Mouse (Mus musculus): ENCODE results near the gene Vash2. TPM values are rescaled to one million over a fixed set of nuclear protein-coding genes. Genes with fewer than 3 reads are reported as not detected.

Gene Vash2
- polyA plus RNA-seq, 1 experiment = 0.22 TPM

DNA sequence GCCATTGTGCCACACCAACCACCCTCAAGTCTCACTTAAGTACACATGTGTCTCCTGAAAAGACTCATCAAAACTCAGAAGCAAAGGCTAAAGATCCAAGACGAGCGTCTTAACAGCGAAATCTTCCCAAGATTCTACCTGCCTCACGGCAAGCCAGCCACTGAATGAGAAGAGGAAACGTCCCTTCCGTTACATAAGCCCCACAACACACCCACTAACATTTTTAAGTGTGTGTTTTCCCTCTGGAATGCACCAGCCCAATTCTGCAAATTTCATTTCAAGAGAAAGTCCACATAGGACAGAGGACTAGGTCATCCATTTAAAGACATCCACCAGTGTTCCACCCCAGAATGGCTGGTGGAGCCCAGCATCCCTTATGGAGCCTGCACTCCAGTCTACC lies 68.3 kb downstream of the Vash2 start:
- DNase-seq = no peak
- no peaks in the 10 kb centered on the region for H3K27me3 ChIP-seq (replicated peaks; ENCODE audit: control insufficient read depth, insufficient read depth, low read length)
- no peak overlapping the region for H3K27ac ChIP-seq (ENCODE audit: insufficient read depth, low read depth, low read length)
- TF ChIP-seq CTCF (conservative IDR thresholded peaks at IDR 0.05; ENCODE audit: insufficient read depth, insufficient read length, low read depth, low read length) (no peak), POLR2A (IDR thresholded peaks at IDR 0.05; ENCODE audit: low read depth, low read length) (no peak)
- 66% methylated on average over 6 of the region's 6 CpGs for WGBS
- no peaks in the 10 kb centered on the region; the same call in 1 of the 2 replicates for H3K4me1 ChIP-seq (ENCODE audit: control insufficient read depth, insufficient read depth, low read length)
- peak overlapping the region; percentile 79 for H3K4me3 ChIP-seq (ENCODE audit: insufficient read depth, low read depth, low read length)
- no peaks in the 10 kb centered on the region for H3K36me3 ChIP-seq (ENCODE audit: control insufficient read depth, insufficient read depth, low read length)

DNA sequence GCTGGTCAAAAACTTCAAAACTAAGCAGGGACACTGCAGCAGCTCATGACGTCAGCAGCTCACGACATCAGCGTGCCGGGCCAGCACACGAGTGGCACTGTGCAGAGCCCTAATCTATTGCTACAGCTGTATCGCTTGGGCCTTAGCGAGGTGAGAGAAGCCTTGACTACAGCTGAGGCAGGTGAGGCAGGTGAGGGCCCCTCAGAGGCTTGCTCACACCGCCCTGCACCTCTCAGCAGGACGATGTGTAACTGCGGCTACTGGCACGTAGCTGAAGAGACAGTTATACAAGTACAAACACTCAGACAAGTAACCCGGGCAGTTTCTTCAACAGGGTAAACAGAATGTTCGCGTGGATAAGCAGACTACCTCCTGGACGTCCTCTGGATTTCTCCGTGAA lies 74.4 kb downstream of the Vash2 start:
- Histone ChIP-seq H3K27me3 (replicated peaks; ENCODE audit: control insufficient read depth, insufficient read depth, low read length) (no peaks in the 10 kb centered on the region), H3K27ac (ENCODE audit: insufficient read depth, low read depth, low read length) (no peak overlapping the region), H3K36me3 (ENCODE audit: control insufficient read depth, insufficient read depth, low read length) (no peaks in the 10 kb centered on the region), H3K4me3 (ENCODE audit: insufficient read depth, low read depth, low read length) (no peak overlapping the region), H3K4me1 (ENCODE audit: control insufficient read depth, insufficient read depth, low read length) (no peaks in the 10 kb centered on the region)
- DNase-seq = no peak
- WGBS = 85% methylated on average over 16 of the region's 16 CpGs
- TF ChIP-seq CTCF (conservative IDR thresholded peaks at IDR 0.05; ENCODE audit: insufficient read depth, insufficient read length, low read depth, low read length) (no peak), POLR2A (IDR thresholded peaks at IDR 0.05; ENCODE audit: low read depth, low read length) (no peak)

DNA sequence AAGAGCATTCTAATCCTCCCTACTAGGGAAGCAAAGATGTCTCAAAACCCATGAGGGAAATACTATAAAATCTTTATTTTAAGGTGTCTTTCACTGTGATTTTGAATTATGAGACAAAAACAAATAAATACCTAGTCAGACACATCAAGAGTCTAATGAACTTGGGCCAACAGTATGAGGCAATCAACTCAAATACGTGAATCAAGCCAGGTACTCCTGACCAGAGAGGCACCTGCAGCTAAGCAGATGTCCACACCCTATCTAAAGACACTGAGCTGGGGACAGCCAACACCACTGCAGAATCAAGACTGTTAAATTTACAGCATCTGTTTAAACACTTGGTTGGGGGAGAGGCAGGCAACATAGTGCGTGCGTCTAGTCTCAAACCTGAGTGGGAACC lies 75.0 kb downstream of the Vash2 start:
- TF ChIP-seq CTCF (conservative IDR thresholded peaks at IDR 0.05; ENCODE audit: insufficient read depth, insufficient read length, low read depth, low read length) (no peak), POLR2A (IDR thresholded peaks at IDR 0.05; ENCODE audit: low read depth, low read length) (no peak)
- no peak for DNase-seq
- WGBS = 96% methylated on average over 3 of the region's 3 CpGs
- Histone ChIP-seq H3K4me3 (ENCODE audit: insufficient read depth, low read depth, low read length) (no peak overlapping the region), H3K4me1 (ENCODE audit: control insufficient read depth, insufficient read depth, low read length) (no peaks in the 10 kb centered on the region), H3K36me3 (ENCODE audit: control insufficient read depth, insufficient read depth, low read length) (no peaks in the 10 kb centered on the region), H3K27ac (ENCODE audit: insufficient read depth, low read depth, low read length) (no peak overlapping the region), H3K27me3 (replicated peaks; ENCODE audit: control insufficient read depth, insufficient read depth, low read length) (no peaks in the 10 kb centered on the region)

DNA sequence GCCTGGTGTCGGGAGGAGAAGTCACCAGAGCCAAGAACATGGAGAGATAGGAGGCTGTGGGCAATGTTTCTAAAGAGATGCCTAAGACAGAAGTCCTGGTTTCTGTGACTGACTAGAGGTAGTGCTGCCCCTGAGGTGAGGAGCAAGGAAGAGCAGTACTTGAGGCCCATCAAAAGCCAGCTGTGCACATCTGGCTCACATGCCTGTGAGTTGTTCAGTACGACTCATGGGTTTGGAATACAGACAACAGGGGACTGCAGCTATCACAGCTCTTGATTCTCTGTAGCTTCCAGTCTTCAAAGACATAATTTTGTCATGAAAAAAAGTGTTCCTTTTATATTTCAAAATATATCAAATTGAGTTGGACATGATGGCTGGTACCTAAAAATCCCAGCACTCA lies 78.0 kb downstream of the Vash2 start:
- H3K36me3 ChIP-seq (ENCODE audit: control insufficient read depth, insufficient read depth, low read length) = no peaks in the 10 kb centered on the region
- H3K27me3 ChIP-seq (replicated peaks; ENCODE audit: control insufficient read depth, insufficient read depth, low read length) = no peaks in the 10 kb centered on the region
- TF ChIP-seq POLR2A (IDR thresholded peaks at IDR 0.05; ENCODE audit: low read depth, low read length) (no peak), CTCF (conservative IDR thresholded peaks at IDR 0.05; ENCODE audit: insufficient read depth, insufficient read length, low read depth, low read length) (no peak)
- H3K27ac ChIP-seq (ENCODE audit: insufficient read depth, low read depth, low read length) = no peak overlapping the region
- 82% methylated on average over 2 of the region's 2 CpGs for WGBS
- DNase-seq = no peak
- no peaks in the 10 kb centered on the region for H3K4me1 ChIP-seq (ENCODE audit: control insufficient read depth, insufficient read depth, low read length)
- no peak overlapping the region for H3K4me3 ChIP-seq (ENCODE audit: insufficient read depth, low read depth, low read length)

DNA sequence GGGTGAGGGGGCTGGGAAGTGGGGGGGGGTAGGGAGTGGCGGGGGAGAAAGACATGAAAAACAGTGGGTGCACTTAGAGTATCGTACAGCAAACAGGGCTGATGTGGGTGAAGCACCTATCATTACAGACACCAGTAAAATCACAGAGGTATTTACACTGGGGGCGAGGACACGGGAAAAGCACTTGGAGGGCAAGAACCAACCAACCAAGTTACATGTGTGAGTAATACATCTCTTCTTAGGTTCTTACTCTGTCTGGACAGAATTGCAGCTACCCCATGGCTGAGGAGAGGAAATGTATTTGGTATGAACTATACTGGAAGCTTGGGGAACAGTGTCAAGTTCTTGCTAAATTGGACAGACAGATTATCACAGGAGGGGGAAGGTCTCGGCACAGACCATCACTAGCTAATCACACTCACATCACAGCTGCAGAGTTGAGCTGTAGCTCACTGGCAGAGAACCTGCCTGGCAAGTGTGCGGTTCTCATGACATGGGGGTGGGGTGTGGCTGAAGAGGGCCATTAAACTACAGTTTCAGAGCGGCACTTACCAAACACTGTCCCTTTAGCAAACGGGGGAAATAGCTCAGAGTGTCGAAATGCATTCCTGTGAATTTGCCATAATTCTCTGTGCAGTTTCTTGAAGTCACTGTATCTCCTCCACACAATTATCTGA lies 80.1 kb downstream of the Vash2 start:
- 69% methylated on average over 9 of the region's 9 CpGs for WGBS
- DNase-seq = no peak
- Histone ChIP-seq H3K4me1 (ENCODE audit: control insufficient read depth, insufficient read depth, low read length) (no peaks in the 10 kb centered on the region), H3K4me3 (ENCODE audit: insufficient read depth, low read depth, low read length) (no peak overlapping the region), H3K27me3 (replicated peaks; ENCODE audit: control insufficient read depth, insufficient read depth, low read length) (no peaks in the 10 kb centered on the region), H3K27ac (ENCODE audit: insufficient read depth, low read depth, low read length) (no peak overlapping the region), H3K36me3 (ENCODE audit: control insufficient read depth, insufficient read depth, low read length) (no peaks in the 10 kb centered on the region)
- no peak for TF ChIP-seq CTCF (conservative IDR thresholded peaks at IDR 0.05; ENCODE audit: insufficient read depth, insufficient read length, low read depth, low read length)

DNA sequence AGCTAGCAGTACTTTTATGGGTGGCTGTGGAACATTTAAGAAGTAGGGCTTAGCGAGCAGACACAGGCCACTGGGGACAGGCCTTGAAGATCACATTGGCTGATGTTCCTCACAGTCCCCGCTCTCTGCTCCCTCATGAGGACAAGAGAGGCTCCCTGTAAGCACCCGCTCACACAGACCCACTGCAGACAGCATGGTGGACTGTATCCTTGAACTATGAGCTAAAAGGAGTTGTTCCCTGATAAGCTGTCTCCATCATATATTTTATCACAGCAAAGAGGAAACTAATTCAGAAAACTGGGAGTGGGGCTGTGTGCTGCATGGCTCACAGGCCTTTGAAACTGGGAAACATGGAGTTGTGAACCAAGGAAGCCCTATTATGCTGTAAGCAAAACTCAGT lies 80.9 kb downstream of the Vash2 start:
- TF ChIP-seq POLR2A (IDR thresholded peaks at IDR 0.05; ENCODE audit: low read depth, low read length) (no peak), CTCF (conservative IDR thresholded peaks at IDR 0.05; ENCODE audit: insufficient read depth, insufficient read length, low read depth, low read length) (no peak)
- Histone ChIP-seq H3K27ac (ENCODE audit: insufficient read depth, low read depth, low read length) (no peak overlapping the region), H3K36me3 (ENCODE audit: control insufficient read depth, insufficient read depth, low read length) (no peaks in the 10 kb centered on the region), H3K4me3 (ENCODE audit: insufficient read depth, low read depth, low read length) (no peak overlapping the region), H3K4me1 (ENCODE audit: control insufficient read depth, insufficient read depth, low read length) (no peaks in the 10 kb centered on the region), H3K27me3 (replicated peaks; ENCODE audit: control insufficient read depth, insufficient read depth, low read length) (no peaks in the 10 kb centered on the region)
- DNase-seq = no peak
- WGBS = 99% methylated on average over 3 of the region's 3 CpGs

Other genes with a start within 250 kb of the Vash2 start
- gene Rps6kc1, start 67.5 kb downstream of the Vash2 start, polyA plus RNA-seq (2012; rRNA removed) = 5.8 and 8.3 TPM in 2 replicates
- gene Angel2, start 54.2 kb downstream of the Vash2 start, polyA plus RNA-seq (2012; rRNA removed) = 26.6 and 29.6 TPM in 2 replicates
- gene Flvcr1, start 46.9 kb upstream of the Vash2 start, polyA plus RNA-seq (2012; rRNA removed) = 10.8 and 16.1 TPM in 2 replicates
- not detected in 2 replicates for gene Spata45, start 57.3 kb upstream of the Vash2 start, polyA plus RNA-seq (2012; rRNA removed)
- 8.1 and 10.4 TPM in 2 replicates for gene Tatdn3, start 83.6 kb upstream of the Vash2 start, polyA plus RNA-seq (2012; rRNA removed)
- gene Nsl1, start 83.7 kb upstream of the Vash2 start, polyA plus RNA-seq (2012; rRNA removed) = 0.31 and 0.43 TPM in 2 replicates
- 4.1 and 4.9 TPM in 2 replicates for gene Batf3, start 118.6 kb upstream of the Vash2 start, polyA plus RNA-seq (2012; rRNA removed)
- not detected in 2 replicates for gene Fam71a, start 185.5 kb upstream of the Vash2 start, polyA plus RNA-seq (2012; rRNA removed)
- gene Atf3, start 238.7 kb upstream of the Vash2 start, polyA plus RNA-seq (2012; rRNA removed) = 1.2 and 1.5 TPM in 2 replicates